Mouse (Mus musculus) gastrocnemius, postnatal 4 days (tissue): Measurements from ENCODE around the gene Cavin4. TPM values are rescaled to one million over a fixed set of nuclear protein-coding genes. Genes with fewer than 3 reads are reported as not detected.

Source experiments
- DNase-seq, 2 experiments: peaks; one replicate each; pipeline ENCODE4 v3.0.0; 2021 to 2022; ENCODE audit warnings: low spot score in 2 of 2, mixed read lengths in 2 of 2
- long read RNA-seq, 2 experiments: library from polyadenylated mRNA; stranded (forward); transcript quantifications; one replicate each; pipeline ENCODE4 v2.0.0; 2021
- total RNA-seq, 2 experiments: library from RNA; stranded (reverse); gene quantifications; 2 replicates each; pipeline ENCODE4 v1.2.3; 2021

Cavin4 gene
- total RNA-seq, result 100 to 1,000 TPM; 201 to 210 TPM
- long read RNA-seq, experiment 1, transcript Cavin4-201 (2 exons, 2,054 nt), result major isoform, 317 of 321 reads
- long read RNA-seq, experiment 1, partial matches to known transcripts, result 0 of 321 reads
- long read RNA-seq, experiment 1, other reads (novel, unspliced or antisense), result 4 of 321 reads
- long read RNA-seq, experiment 2, transcript Cavin4-201 (2 exons, 2,054 nt), result major isoform, 325 of 330 reads
- long read RNA-seq, experiment 2, partial matches to known transcripts, result 0 of 330 reads
- long read RNA-seq, experiment 2, other reads (novel, unspliced or antisense), result 5 of 330 reads

DNA sequence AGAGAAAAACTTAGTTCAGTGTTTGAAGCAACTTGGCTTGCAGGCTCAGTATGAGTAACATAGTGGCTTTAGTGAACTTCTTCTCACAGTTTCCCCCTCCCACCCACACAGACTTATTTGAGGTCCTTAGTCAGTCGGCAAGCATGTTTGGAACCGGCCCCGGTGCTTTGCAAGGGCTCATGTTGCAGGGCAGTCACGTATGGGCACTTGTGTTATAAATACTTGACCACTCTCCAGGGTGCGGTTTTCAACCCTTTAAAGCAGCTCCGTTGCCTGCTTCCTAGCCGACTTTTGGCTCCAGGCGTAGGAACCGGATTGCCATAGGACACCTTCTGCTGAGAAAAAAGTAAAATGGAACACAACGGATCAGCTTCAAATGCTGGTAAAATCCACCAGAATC is at the start of gene Cavin4:
Gene Cavin4 (plus strand): TSS at position 244 of the 400 bp plus-strand sequence.
- peak in 1 of 2 experiments; percentile 37 for DNase-seq

GRCm38 (mm10) chr4:48615483-48615882 is 47.8 kb upstream of the Cavin4 start:
- no peak for DNase-seq

- DNase-seq, result no peak
These were observed 46.1 kb upstream of the Cavin4 start for GRCm38 (mm10) chr4:48617201-48617600.

DNA sequence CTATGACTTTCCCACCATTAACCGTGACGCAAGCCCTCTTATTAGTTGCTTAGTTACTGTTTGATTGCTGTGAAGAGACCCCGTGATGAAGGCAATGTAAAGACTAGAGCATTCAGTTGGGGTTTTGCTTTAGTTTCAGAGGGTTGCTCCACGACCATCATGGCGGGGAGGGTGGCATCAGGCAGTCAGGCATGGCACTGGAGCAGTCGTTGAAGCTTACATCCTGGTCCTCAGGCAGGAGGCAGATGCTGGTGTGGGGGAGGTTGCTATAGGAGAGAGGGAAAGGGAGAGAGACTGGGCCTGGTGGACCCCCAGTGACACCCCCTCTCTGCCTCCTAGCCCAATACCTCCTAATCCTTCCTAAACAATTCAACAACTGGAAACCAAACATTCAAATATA is 43.2 kb upstream of the Cavin4 start:
- no peak for DNase-seq

- DNase-seq, result no peak
These were observed 41.1 kb upstream of the Cavin4 start for GRCm38 (mm10) chr4:48622246-48622645.

DNA sequence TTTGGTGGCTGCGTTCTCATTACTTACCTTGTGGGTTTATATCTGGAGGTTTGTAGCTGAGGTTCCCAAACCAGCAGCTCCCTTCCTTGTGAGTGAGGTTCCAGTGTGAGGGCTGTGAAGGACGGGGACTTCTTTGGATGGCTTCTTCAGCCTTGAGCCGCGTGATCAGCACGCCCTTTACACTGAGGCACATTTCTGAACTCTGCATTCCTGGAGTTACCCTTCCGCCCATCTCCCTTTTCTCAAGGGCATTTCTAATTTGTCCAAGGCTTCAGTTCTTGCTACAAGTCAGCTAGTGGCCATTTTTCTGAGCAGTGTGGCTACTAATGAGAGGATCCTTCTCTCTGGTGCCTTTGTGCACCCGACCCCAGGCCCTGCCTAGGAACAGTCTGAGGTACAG is 40.4 kb upstream of the Cavin4 start:
- DNase-seq, result no peak

- DNase-seq, result no peak
These were observed 38.4 kb upstream of the Cavin4 start for GRCm38 (mm10) chr4:48624961-48625360.

- DNase-seq, result no peak
These were observed 37.5 kb upstream of the Cavin4 start for GRCm38 (mm10) chr4:48625836-48626235.

DNA sequence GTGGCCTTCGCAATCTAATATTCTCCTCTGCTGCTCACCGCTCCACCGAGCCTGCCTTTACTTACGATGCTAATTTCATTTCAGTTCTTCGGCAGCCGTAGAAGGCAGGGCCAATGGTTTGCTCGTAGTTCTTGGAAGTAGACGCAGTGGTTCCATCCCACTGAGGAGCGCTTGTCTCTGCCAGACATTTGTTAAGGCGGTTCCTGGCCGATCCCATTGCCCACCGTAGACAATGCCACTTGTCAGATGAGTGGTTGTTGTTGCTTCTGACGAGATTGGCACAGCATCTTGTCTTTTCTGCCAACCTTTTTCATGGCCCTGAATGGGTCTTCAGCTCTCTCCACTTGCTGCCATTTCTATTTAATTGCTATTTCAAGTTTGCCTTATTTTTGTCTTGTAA is 33.9 kb upstream of the Cavin4 start:
- DNase-seq, result no peak

- DNase-seq, result no peak
These were observed 29.8 kb upstream of the Cavin4 start for GRCm38 (mm10) chr4:48633529-48633928.

GRCm38 (mm10) chr4:48634058-48634457 is 29.3 kb upstream of the Cavin4 start:
- no peak for DNase-seq

- DNase-seq, result no peak
These were observed 26.5 kb upstream of the Cavin4 start for GRCm38 (mm10) chr4:48636831-48637230.

DNA sequence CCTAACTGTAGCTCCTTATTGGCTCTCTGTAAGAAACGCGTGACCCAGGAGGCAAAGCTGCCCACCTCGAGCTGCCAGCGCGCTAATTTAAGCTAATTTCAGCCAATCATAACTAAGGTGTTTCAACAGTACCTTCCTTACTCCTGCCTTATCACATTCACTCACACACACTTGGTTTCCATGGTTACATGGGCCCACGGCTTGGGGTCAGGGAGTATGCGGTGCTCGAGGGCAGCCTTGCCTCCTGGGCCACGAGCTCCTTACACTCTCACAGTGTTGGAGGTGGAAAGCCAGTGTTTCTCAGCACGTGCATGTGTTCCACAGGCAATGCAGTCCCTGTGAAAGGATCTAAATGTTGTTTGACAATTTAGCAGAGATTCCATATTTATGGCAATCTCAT is 25.2 kb upstream of the Cavin4 start:
- no peak for DNase-seq

GRCm38 (mm10) chr4:48639503-48639902 is 23.8 kb upstream of the Cavin4 start:
- no peak for DNase-seq

GRCm38 (mm10) chr4:48643801-48644200 is 19.5 kb upstream of the Cavin4 start:
- no peak for DNase-seq

DNA sequence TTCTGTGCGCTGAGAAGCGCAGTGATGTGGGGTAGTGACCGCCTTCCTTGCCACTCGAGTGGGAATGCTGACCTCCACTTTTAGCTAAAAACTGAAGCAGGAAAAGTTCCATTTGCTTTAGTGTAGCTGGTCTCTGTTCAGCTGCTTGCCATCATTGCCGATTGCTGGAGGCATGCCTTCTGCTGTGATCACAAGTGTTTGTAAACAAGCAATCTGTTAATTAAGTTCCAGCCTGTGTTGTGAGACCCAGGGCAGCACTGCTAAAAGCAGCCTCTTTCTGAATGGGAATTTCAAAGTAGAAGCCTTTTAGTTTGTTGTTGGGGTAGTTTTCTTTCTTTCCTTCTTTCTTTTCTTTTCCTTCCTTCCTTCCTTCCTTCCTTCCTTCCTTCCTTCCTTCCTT is 17.2 kb upstream of the Cavin4 start:
- DNase-seq, result no peak

DNA sequence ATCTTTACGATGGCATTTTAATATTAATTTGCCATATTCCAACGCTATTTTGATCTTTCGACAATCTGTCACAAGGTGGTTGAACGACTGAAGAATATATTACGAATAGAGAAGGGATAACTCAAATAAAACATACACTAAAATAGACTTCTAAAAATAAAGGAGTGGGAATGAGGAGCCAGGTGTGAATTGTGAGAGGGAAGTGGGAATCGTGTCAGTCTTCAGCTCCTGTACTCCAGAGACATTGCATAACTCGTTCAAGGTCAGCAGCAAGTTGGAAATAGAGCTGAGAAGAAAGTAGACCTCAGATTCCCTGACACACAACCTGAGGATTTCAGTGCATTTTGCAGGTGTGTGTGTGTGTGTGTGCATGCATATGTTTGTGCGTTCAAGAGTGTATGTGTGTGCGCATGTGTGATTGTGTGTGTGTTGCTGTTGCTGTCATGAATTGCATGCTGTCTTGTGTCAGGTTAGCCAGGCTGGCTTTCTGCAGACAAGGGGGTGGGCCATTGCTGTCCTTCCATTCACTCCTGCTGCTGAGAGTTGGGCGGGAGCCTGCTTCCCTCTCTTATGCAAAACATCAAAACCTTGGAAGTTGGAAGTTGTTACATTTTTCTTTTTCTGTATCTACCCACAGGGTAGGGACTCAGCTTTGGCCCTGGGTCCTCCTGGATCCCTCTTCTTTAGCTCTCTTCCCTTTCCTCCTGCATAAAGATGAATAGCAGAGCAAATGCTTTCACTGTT is 12.5 kb upstream of the Cavin4 start:
- no peak for DNase-seq

GRCm38 (mm10) chr4:48654118-48654517 is 9.2 kb upstream of the Cavin4 start:
- no peak for DNase-seq

- no peak for DNase-seq
These were observed 6.8 kb upstream of the Cavin4 start for GRCm38 (mm10) chr4:48656530-48656929.

DNA sequence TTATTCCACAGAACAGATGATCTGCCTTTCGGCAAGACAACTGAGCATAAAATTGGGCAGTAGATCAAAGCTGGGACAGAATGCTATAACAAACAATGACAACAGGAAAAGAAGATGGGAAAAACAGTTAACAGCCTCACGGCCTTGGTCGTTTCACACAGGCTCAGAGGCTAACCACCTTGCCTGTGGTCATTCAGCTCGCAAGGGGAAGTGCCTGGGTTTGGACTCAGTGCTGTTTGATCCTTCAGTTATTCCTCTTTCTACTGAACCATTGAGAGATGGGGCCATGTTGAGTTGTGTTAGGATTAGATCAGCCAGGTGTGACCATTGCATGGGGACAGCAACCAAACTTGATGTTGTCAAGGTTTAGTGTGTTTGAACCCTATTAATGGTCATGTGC is 3.2 kb upstream of the Cavin4 start:
- DNase-seq, result no peak

DNA sequence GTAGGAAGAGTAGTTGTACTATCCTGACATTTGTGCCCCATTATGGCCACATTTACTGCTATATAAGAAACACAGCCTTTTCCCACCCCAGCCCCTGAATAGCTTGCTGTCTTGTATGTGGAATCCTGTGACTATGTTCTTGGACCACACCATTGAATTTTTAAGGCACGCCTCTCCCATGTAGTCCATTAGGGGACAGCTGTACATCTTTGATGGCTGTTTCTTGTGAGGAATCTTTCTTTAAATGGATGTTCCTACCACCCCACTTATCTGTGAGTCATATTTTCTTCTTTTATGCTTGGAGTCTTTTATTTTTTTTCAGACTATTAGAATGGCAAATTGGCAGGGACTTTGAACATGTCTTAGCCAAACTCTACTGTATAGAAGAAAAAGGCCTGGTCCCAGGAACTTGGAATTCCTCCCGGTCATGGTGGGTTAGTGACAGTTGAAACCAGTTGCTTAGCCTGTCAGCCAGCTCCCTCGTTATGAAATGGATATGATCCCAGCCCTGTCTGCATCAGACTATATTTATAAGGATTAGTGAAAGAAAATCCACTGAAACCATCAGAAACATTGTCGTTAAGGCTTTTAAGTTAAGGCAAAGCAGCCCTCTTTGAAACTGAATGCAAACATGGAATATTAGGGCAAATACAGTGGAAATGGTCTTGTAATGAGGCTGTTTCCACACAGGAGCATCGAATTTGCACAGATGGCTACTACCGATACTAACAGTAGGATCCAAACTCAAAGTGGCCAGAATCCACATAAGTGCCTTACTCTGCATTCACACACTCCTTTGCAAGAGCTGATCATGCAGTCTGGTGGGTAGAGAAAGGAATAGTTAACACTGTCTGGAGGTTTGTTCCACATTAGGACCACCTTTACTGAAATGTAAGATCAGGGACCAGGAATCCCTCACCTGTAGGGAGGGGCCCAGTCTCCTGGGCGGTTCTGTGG is 2.4 kb upstream of the Cavin4 start:
- peak in 1 of 2 experiments; percentile 17 for DNase-seq

DNA sequence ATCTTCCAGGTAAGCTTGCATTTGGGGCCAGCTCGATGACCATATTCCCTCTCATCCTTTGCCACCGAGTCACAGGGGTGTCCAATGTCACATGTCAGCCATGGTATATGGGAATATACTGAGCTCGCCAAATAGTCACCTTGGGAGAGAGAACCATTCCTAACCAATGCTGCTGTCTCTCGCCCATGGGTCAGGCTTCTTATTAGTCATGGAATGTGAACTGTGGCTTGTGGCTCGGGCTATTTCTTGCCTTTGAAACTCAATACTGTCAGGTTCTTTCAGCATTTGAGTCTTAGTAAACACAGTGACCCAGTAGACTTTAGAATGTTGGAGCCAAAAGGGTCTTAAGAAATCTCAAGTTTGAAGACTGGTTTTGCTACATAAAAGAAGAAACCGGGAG is 707 bp downstream of the Cavin4 start:
- DNase-seq, result no peak
